Mouse (Mus musculus) frontal cortex, postnatal 14 days (tissue): ENCODE data around the gene Arl2bp.

Source experiments
- DNase-seq, 2 experiments: peaks; one replicate each; pipeline ENCODE4 v3.0.0; 2022; ENCODE audit warnings: low spot score in 2 of 2

The Arl2bp gene

GRCm38 (mm10) chr8:94695341-94695993, 29.1 kb downstream of the Arl2bp start:
- no peak for DNase-seq

GRCm38 (mm10) chr8:94695994-94696384, 29.6 kb downstream of the Arl2bp start, which contains the start of gene Pllp:
TSS of gene Pllp (minus strand) at chr8:94696278.
- no peak for DNase-seq

GRCm38 (mm10) chr8:94696566-94696965, 30.2 kb downstream of the Arl2bp start:
- no peak for DNase-seq

GRCm38 (mm10) chr8:94697956-94698355, 31.6 kb downstream of the Arl2bp start:
- DNase-seq, result peak in 1 of 2 experiments; percentile 1

GRCm38 (mm10) chr8:94699366-94699765, 33.0 kb downstream of the Arl2bp start:
- DNase-seq, result no peak

- no peak for DNase-seq
Measured at GRCm38 (mm10) chr8:94700421-94700935, 34.1 kb downstream of the Arl2bp start.

GRCm38 (mm10) chr8:94702156-94702555, 35.8 kb downstream of the Arl2bp start:
- no peak for DNase-seq

GRCm38 (mm10) chr8:94702844-94703813, 36.7 kb downstream of the Arl2bp start:
- DNase-seq, result peak; percentile 73 to 77

GRCm38 (mm10) chr8:94703972-94704668, 37.7 kb downstream of the Arl2bp start:
- DNase-seq, result peak; percentile 95 to 100

- no peak for DNase-seq
Measured at GRCm38 (mm10) chr8:94704669-94704984, 38.2 kb downstream of the Arl2bp start.

- no peak for DNase-seq
Measured at GRCm38 (mm10) chr8:94705581-94706245, 39.3 kb downstream of the Arl2bp start.

- DNase-seq, result no peak
Measured at GRCm38 (mm10) chr8:94706732-94707395, 40.5 kb downstream of the Arl2bp start.

GRCm38 (mm10) chr8:94710336-94710735, 43.9 kb downstream of the Arl2bp start:
- DNase-seq, result no peak

GRCm38 (mm10) chr8:94711160-94711718, 44.8 kb downstream of the Arl2bp start:
- DNase-seq, result no peak

- DNase-seq, result no peak
Measured at GRCm38 (mm10) chr8:94714556-94714955, 48.2 kb downstream of the Arl2bp start.

GRCm38 (mm10) chr8:94715871-94716270, 49.5 kb downstream of the Arl2bp start:
- no peak for DNase-seq

GRCm38 (mm10) chr8:94716841-94717240, 50.4 kb downstream of the Arl2bp start:
- DNase-seq, result no peak
